Mouse (Mus musculus): ENCODE results near the gene Ift52.

Ift52 gene

DNA sequence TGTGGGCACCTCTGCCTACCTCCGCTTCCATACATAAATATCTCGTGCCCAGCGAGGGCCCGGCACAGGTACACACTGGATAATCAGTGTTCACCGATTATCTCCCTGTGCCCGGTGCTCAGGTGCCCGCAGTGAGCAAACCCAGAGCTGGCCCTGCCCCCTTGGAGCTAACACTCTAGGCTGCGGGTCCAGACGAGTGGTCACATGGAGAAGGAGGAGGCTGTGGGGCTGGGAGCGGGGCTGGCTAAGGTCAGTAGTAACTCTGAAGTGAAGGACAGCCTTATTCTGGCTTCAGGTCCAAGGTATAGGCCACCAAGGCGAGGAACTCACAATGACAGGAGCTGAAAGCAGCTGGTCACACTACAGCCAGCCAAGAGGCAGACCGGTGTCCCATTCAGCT, 57.7 kb downstream of the Ift52 start:
- DNase-seq (ENCODE audit: low spot score in 2 of 2) = no peak

DNA sequence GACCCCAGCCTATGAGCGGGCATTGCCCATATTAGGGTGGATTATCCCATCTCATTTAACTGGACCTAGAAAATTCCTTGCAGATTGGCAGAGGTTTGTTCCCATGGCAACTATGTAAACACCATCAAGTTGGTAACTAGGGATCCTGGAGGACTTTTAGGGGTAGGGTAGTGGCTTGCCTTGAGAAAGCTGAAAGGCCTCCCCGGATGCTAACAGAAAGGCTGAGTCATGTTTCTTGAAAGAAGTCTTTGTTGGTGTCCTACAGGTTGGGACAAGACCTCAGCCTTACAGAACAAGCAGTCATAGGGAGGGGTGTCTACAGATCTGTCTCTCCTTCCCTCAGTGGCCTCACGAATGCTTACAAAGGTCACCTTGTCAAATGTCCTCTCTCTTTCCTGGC, 58.1 kb downstream of the Ift52 start:
- no peak for DNase-seq (ENCODE audit: low spot score in 2 of 2)

- no peak for DNase-seq (ENCODE audit: low spot score in 2 of 2)
Observed at GRCm38 (mm10) chr2:163079041-163079440, 61.9 kb downstream of the Ift52 start.

DNA sequence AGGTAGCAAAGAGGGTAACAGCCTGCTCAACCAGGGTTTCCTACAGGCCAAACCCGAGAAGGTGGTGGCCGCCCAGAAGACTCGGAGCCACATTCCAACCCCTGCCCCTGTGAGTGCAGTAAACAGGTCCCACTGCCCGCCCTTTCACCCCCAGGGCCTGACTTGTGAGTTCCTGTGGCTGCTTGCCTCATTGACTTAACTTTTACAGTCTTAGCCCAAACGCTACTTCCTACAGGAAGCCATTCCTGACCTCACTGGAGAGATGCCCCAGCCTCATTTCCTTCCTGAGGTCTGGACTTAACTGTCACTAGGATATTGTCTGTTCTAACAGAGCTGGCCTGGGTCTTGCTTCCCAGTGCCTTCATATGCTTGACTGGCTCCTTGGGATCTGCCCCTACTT, 65.4 kb downstream of the Ift52 start:
- DNase-seq (ENCODE audit: low spot score in 2 of 2) = no peak

- no peak for DNase-seq (ENCODE audit: low spot score in 2 of 2)
Observed at GRCm38 (mm10) chr2:163084519-163084918, 67.4 kb downstream of the Ift52 start.

- DNase-seq (ENCODE audit: low spot score in 2 of 2) = no peak
Observed at GRCm38 (mm10) chr2:163085047-163085446, 67.9 kb downstream of the Ift52 start.

- DNase-seq (ENCODE audit: low spot score in 2 of 2) = no peak
Observed at GRCm38 (mm10) chr2:163086561-163086960, 69.4 kb downstream of the Ift52 start.

DNA sequence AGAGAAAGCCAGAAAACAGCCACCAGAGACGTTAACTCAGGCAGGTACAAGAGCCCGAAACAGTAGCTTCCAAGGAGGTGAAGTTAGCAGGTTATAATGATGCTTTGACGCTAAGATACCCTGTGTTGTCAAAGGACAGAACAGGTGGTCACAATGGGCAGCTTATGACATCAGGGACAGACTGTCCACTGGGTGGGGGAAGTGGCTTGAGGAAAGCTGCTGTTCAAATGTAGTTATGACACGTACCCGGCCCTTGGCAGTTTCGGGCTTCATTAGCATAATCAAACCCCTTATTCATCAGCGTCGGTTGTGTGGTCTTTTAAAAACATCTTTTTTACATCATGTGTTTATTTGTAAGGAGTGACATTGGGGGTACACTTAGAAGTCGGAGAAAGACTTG, 70.6 kb downstream of the Ift52 start, which contains the start of gene Gtsf1l:
Gene Gtsf1l, minus strand, starts transcription at position 128 of the 400 bp plus-strand sequence.
- no peak for DNase-seq (ENCODE audit: low spot score in 2 of 2)

GRCm38 (mm10) chr2:163089475-163090123, 72.4 kb downstream of the Ift52 start:
- no peak for DNase-seq (ENCODE audit: low spot score in 2 of 2)

DNA sequence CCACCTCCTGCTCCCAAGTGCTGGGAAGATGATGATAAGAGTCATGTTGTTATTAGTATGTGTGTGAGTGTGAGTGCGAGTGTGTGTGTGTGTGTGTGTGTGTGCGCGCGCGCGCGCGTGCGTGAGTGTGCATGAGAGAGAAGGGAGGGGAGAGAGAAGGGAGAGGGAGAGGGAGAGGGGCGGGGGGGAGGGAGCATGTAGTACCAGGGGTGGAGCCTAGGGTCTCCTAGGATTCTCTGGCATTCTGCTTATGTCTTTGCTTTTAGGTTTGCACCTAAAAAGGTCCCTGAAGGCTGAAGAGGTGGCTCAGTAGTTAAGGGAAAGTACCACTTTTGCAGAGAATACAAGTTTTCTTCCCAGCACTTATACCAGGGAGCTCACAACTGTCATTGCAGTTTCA, 77.8 kb downstream of the Ift52 start:
- no peak for DNase-seq (ENCODE audit: low spot score in 2 of 2)

Data from thymus, postnatal 10 days (tissue).